Mouse (Mus musculus): ENCODE results near the gene Zfp612. TPM values are rescaled to one million over a fixed set of nuclear protein-coding genes. Genes with fewer than 3 reads are reported as not detected.
"Not testable (repeated sequence)": the region's sequence is repeated elsewhere in the genome, so short reads cannot be mapped to it uniquely, and the experiment has no call there.

Zfp612 gene
- polyA plus RNA-seq (2012; ENCODE audit: insufficient read depth, low replicate concordance), result not detected in 2 replicates

- H3K36me3 ChIP-seq (replicated peaks; ENCODE audit: low read length), result no peaks in the 10 kb centered on the region
- H3K4me3 ChIP-seq (replicated peaks), result peak within 1 kb of the TSS; percentile 86
- TF ChIP-seq GATA1 (IDR thresholded peaks at IDR 0.05; ENCODE audit: borderline replicate concordance, low read length), result no peak
- TF ChIP-seq FLI1 (IDR thresholded peaks at IDR 0.05; ENCODE audit: low read length), result no peak
- H3K9me3 ChIP-seq, result no peaks in the 10 kb centered on the region
- peaks cover 8% of the 10 kb centered on the region for H3K4me1 ChIP-seq
- H3K27me3 ChIP-seq (replicated peaks), result peaks cover 18% of the 10 kb centered on the region
Measured at GRCm38 (mm10) chr8:110079282-110080221, at the start of gene Zfp612. TSS of gene Zfp612 (plus strand) at chr8:110079746.

- H3K36me3 ChIP-seq (replicated peaks; ENCODE audit: low read length); H3K27me3 ChIP-seq (replicated peaks); H3K4me3 ChIP-seq (replicated peaks); H3K4me1 ChIP-seq: not testable (repeated sequence)
- H3K9me3 ChIP-seq, result peaks cover 21% of the 10 kb centered on the region
Measured at GRCm38 (mm10) chr8:110033771-110034170, 45.8 kb upstream of the Zfp612 start.

- Histone ChIP-seq H3K27me3 (replicated peaks) (no peaks in the 10 kb centered on the region), H3K4me1 (no peaks in the 10 kb centered on the region), H3K36me3 (replicated peaks; ENCODE audit: low read length) (no peaks in the 10 kb centered on the region), H3K4me3 (replicated peaks) (no peak overlapping the region), H3K9me3 (peaks cover 15% of the 10 kb centered on the region)
- TF ChIP-seq FLI1 (IDR thresholded peaks at IDR 0.05; ENCODE audit: low read length) (no peak), GATA1 (IDR thresholded peaks at IDR 0.05; ENCODE audit: borderline replicate concordance, low read length) (no peak)
Measured at GRCm38 (mm10) chr8:110034331-110034730, 45.2 kb upstream of the Zfp612 start.

DNA sequence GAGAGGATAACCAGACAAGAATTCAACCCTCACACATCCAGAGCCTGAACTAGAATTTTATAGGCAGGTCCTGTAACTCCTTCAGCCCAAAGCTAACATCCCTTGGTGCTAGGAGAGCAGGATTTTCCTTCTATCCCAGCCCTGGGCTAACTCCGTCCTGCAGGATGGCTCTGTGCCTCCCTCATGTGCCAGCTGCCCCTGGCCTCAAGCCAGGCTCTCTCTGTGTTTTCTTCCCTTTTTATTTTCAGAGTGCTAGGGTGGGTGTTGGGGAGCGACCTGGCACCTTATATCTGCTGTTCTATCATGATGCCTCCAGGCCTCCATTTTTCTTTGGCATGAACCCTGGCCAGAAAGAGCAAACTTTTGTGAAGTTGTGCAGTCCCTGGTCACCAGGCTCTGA is 43.4 kb upstream of the Zfp612 start:
- no peaks in the 10 kb centered on the region for H3K9me3 ChIP-seq
- TF ChIP-seq GATA1 (IDR thresholded peaks at IDR 0.05; ENCODE audit: borderline replicate concordance, low read length), result no peak
- TF ChIP-seq FLI1 (IDR thresholded peaks at IDR 0.05; ENCODE audit: low read length), result no peak
- no peaks in the 10 kb centered on the region for H3K4me1 ChIP-seq
- H3K36me3 ChIP-seq (replicated peaks; ENCODE audit: low read length), result no peaks in the 10 kb centered on the region
- no peak overlapping the region for H3K4me3 ChIP-seq (replicated peaks)
- no peaks in the 10 kb centered on the region for H3K27me3 ChIP-seq (replicated peaks)

DNA sequence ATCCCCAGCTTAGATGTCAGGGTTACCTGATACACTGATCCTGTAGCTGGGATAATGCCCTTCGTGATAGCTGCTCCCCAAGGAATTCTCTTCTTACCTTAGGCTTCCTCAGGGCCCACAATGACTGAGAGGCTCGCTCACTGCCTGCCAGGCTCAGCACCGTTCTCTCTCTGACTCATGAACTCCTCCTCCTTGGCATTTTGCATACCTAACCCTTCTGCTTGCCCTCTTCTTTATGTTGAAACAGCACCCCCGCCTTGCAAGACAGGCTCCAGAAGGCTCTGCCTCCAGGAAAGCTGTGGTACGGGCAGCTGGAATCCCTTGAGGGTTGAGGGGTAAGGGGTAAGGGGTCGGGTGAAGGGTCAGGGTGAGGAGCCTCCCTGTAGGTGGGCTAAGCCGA is 40.3 kb upstream of the Zfp612 start:
- H3K36me3 ChIP-seq (replicated peaks; ENCODE audit: low read length), result no peaks in the 10 kb centered on the region
- TF ChIP-seq FLI1 (IDR thresholded peaks at IDR 0.05; ENCODE audit: low read length) (no peak), GATA1 (IDR thresholded peaks at IDR 0.05; ENCODE audit: borderline replicate concordance, low read length) (no peak)
- H3K27me3 ChIP-seq (replicated peaks), result no peaks in the 10 kb centered on the region
- H3K4me1 ChIP-seq, result no peaks in the 10 kb centered on the region
- no peak overlapping the region for H3K4me3 ChIP-seq (replicated peaks)
- H3K9me3 ChIP-seq, result peaks cover 7% of the 10 kb centered on the region; the same call in 1 of the 2 replicates

- Histone ChIP-seq H3K36me3 (replicated peaks; ENCODE audit: low read length) (no peaks in the 10 kb centered on the region), H3K9me3 (peaks cover 7% of the 10 kb centered on the region; the same call in 1 of the 2 replicates), H3K4me1 (no peaks in the 10 kb centered on the region), H3K4me3 (replicated peaks) (no peak within 1 kb of the TSS), H3K27me3 (replicated peaks) (no peaks in the 10 kb centered on the region)
- TF ChIP-seq FLI1 (IDR thresholded peaks at IDR 0.05; ENCODE audit: low read length) (no peak), GATA1 (IDR thresholded peaks at IDR 0.05; ENCODE audit: borderline replicate concordance, low read length) (no peak)
Measured at GRCm38 (mm10) chr8:110039659-110040058, 39.9 kb upstream of the Zfp612 start, which contains the start of gene Chst4. TSS of gene Chst4 (minus strand) at chr8:110039740.

GRCm38 (mm10) chr8:110040509-110040908 is 39.0 kb upstream of the Zfp612 start:
- no peak overlapping the region for H3K4me3 ChIP-seq (replicated peaks)
- no peaks in the 10 kb centered on the region for H3K4me1 ChIP-seq
- TF ChIP-seq FLI1 (IDR thresholded peaks at IDR 0.05; ENCODE audit: low read length) (no peak), GATA1 (IDR thresholded peaks at IDR 0.05; ENCODE audit: borderline replicate concordance, low read length) (no peak)
- no peaks in the 10 kb centered on the region for H3K27me3 ChIP-seq (replicated peaks)
- peaks cover 7% of the 10 kb centered on the region; the same call in 1 of the 2 replicates for H3K9me3 ChIP-seq
- H3K36me3 ChIP-seq (replicated peaks; ENCODE audit: low read length), result no peaks in the 10 kb centered on the region

DNA sequence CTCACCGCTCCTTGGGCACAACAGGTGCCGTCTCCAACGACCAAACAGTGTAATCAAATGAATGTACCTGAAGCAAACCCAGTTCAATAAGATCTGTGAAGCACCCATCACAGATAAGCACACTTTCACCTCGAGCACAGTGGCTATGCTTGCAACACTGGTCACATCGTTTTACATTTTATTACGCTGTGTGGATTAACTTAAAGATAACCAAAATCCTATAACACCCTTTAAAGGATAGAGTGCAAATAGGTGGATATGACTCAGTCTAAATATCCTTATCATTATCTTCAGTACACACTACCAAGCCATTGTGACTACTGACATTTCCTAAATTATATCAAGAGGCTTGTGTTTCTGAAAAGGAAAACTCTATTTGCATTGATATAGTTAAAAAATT is 28.3 kb upstream of the Zfp612 start:
- TF ChIP-seq FLI1 (IDR thresholded peaks at IDR 0.05; ENCODE audit: low read length) (no peak), GATA1 (IDR thresholded peaks at IDR 0.05; ENCODE audit: borderline replicate concordance, low read length) (no peak)
- Histone ChIP-seq H3K27me3 (replicated peaks) (no peaks in the 10 kb centered on the region), H3K4me1 (no peaks in the 10 kb centered on the region), H3K9me3 (no peaks in the 10 kb centered on the region), H3K4me3 (replicated peaks) (no peak overlapping the region), H3K36me3 (replicated peaks; ENCODE audit: low read length) (no peaks in the 10 kb centered on the region)

- no peaks in the 10 kb centered on the region for H3K36me3 ChIP-seq (replicated peaks; ENCODE audit: low read length)
- H3K4me3 ChIP-seq (replicated peaks), result no peak overlapping the region
- no peaks in the 10 kb centered on the region for H3K4me1 ChIP-seq
- H3K9me3 ChIP-seq, result peaks cover 3% of the 10 kb centered on the region; the same call in 1 of the 2 replicates
- no peaks in the 10 kb centered on the region for H3K27me3 ChIP-seq (replicated peaks)
- no peak for TF ChIP-seq GATA1 (IDR thresholded peaks at IDR 0.05; ENCODE audit: borderline replicate concordance, low read length)
- TF ChIP-seq FLI1 (IDR thresholded peaks at IDR 0.05; ENCODE audit: low read length), result no peak
Measured at GRCm38 (mm10) chr8:110058207-110058606, 21.3 kb upstream of the Zfp612 start.

DNA sequence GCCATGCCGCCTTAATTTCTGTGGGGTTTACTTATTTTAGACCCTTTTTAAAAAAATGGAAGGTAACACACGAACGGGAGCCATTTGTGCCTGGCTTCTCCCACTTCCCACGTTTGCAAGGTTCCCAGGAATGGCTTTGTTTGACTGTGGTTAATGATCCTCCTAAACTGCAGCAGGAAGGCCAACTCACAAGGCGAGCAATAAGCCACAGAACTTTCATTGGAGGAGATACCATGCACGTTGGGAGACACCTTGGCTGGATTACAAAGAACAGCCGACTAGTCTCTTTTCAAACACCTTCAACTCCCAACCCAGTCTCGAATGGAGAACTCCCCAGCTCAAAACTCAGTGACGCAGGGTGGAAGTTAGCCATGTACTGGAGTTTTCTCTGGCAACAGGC is 15.4 kb upstream of the Zfp612 start:
- Histone ChIP-seq H3K4me1 (no peaks in the 10 kb centered on the region), H3K4me3 (replicated peaks) (no peak overlapping the region), H3K36me3 (replicated peaks; ENCODE audit: low read length) (no peaks in the 10 kb centered on the region), H3K9me3 (peaks cover 25% of the 10 kb centered on the region), H3K27me3 (replicated peaks) (no peaks in the 10 kb centered on the region)
- no peak for TF ChIP-seq GATA1 (IDR thresholded peaks at IDR 0.05; ENCODE audit: borderline replicate concordance, low read length)
- TF ChIP-seq FLI1 (IDR thresholded peaks at IDR 0.05; ENCODE audit: low read length), result no peak
